Mouse (Mus musculus) lung, postnatal 10 days (tissue): ENCODE measurements around the gene Asb8.

ENCODE experiments used
- DNase-seq: peaks from one replicate; pipeline ENCODE4 v3.0.0; 2021

The Asb8 gene

GRCm38 (mm10) chr15:98165525-98165924 lies at the start of gene Asb8:
Gene Asb8, minus strand, starts transcription at chr15:98165625.
- no peak for DNase-seq

- peak; percentile 18 for DNase-seq
These were observed 48.7 kb upstream of the Asb8 start for GRCm38 (mm10) chr15:98214130-98214529.

GRCm38 (mm10) chr15:98213336-98213870 lies 48.0 kb upstream of the Asb8 start:
- DNase-seq, result peak; percentile 26

GRCm38 (mm10) chr15:98209676-98210075 lies 44.3 kb upstream of the Asb8 start:
- DNase-seq, result no peak

- no peak for DNase-seq
These were observed 30.0 kb upstream of the Asb8 start, which contains the start of gene Olfr288 for GRCm38 (mm10) chr15:98195442-98195841. Gene Olfr288, minus strand, starts transcription at chr15:98195542.

- no peak for DNase-seq
These were observed 19.0 kb upstream of the Asb8 start for GRCm38 (mm10) chr15:98184456-98184855.

GRCm38 (mm10) chr15:98181856-98182570 lies 16.6 kb upstream of the Asb8 start:
- DNase-seq, result peak; percentile 6

GRCm38 (mm10) chr15:98181132-98181711 lies 15.8 kb upstream of the Asb8 start:
- peak; percentile 96 for DNase-seq

- no peak for DNase-seq
These were observed 15.2 kb upstream of the Asb8 start for GRCm38 (mm10) chr15:98180567-98181131.

- DNase-seq, result no peak
These were observed 11.9 kb upstream of the Asb8 start for GRCm38 (mm10) chr15:98177320-98177719.

GRCm38 (mm10) chr15:98173821-98174220 lies 8.4 kb upstream of the Asb8 start:
- peak; percentile 58 for DNase-seq

- DNase-seq, result no peak
These were observed 6.7 kb upstream of the Asb8 start for GRCm38 (mm10) chr15:98172113-98172512.

GRCm38 (mm10) chr15:98170917-98171316 lies 5.5 kb upstream of the Asb8 start:
- DNase-seq, result no peak

GRCm38 (mm10) chr15:98170365-98170764 lies 4.9 kb upstream of the Asb8 start:
- no peak for DNase-seq

- no peak for DNase-seq
These were observed 3.2 kb upstream of the Asb8 start for GRCm38 (mm10) chr15:98168622-98169004.

GRCm38 (mm10) chr15:98167645-98168621 lies 2.5 kb upstream of the Asb8 start:
- DNase-seq, result peak; percentile 86

- no peak for DNase-seq
These were observed 1.7 kb upstream of the Asb8 start, which contains the start of gene Ccdc184 for GRCm38 (mm10) chr15:98166963-98167644. Gene Ccdc184, plus strand, starts transcription at chr15:98167158.

GRCm38 (mm10) chr15:98162561-98162960 lies 2.9 kb downstream of the Asb8 start:
- DNase-seq, result no peak

- DNase-seq, result no peak
These were observed 4.2 kb downstream of the Asb8 start for GRCm38 (mm10) chr15:98161026-98161805.

GRCm38 (mm10) chr15:98157253-98157652 lies 8.2 kb downstream of the Asb8 start:
- DNase-seq, result no peak

- DNase-seq, result no peak
These were observed 9.5 kb downstream of the Asb8 start for GRCm38 (mm10) chr15:98155944-98156343.
